16 mouse cellular contexts compared by ENCODE assay signal in the genomic region with DNA sequence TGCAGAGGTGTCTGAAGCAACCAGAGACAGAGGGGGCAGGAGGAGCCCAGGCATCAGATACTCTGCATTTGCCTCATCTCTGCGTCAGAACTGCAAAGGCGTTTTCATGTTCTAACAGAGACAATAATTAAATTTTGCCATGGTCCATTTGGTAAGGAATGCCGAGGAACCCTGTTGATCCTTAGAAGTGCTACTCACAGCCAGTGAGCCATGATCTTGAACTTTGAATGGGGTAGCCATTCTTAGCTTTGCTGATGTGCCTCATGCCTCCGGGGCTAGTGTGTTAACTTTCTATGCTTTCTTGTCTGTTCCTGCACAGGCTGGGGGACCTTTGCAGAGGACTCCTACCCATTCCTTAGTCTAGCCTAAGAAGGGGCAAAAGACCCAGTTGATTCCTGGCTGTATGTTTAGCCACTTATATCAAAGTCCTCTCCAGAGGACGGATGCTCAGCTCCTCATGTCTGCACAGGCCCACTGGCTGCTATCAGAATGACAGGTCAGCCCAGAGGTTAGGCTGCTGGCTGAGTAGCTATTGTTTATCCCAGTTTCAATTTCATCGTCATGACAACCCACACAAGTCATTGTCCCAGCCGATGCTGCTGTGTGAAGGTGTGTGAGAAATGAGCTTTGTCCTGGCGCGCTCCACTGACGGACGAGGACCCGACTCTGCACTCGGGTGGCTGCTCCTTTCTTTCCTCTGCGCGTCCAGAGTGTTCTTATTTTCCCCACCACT. TPM values are rescaled to one million over a fixed set of nuclear protein-coding genes. Genes with fewer than 3 reads are reported as not detected.
DNase-seq lines count a peak whose midpoint lies in the region; ATAC-seq lines count a peak whose summit lies in the region.
"Had no signal": no experiment of that assay in that cellular context is flagged by ENCODE, and none has a peak within 500 bp of the region (broad histone marks: within the 10 kb centered on the region; RNA-seq: fewer than 3 reads in every experiment).

No protein-coding gene starts in this region.

- 42% methylated on average over 15 of the region's 15 CpGs for WGBS in embryonic facial prominence, embryonic 12.5 days

- no peak overlapping the region for H3K4me3 ChIP-seq in embryonic facial prominence, embryonic 12.5 days
- H3K4me3 ChIP-seq: left cerebral cortex, adult 2 months; stomach, embryonic 15.5 days had no signal

- intact Hi-C loops in heart, postnatal 25 days (cut with DNase I) = no loop called here

- H3K27ac ChIP-seq in embryonic facial prominence, embryonic 12.5 days = 0 out of 2 replicates have a peak overlapping the region, but pooled peaks have one; percentile 4
- H3K27ac ChIP-seq: left cerebral cortex, adult 2 months; stomach, embryonic 15.5 days had no signal

- ATAC-seq in embryonic facial prominence, embryonic 12.5 days (ENCODE audit: insufficient number of reproducible peaks, insufficient read depth, low FRiP score, low TSS enrichment) = 0 out of 2 replicates have a peak, but pooled peaks have one; percentile 64
- ATAC-seq: CD4-positive, CD25-positive, alpha-beta regulatory T cell, adult 4 months had no signal

- no peaks in the 10 kb centered on the region for H3K36me3 ChIP-seq in embryonic facial prominence, embryonic 12.5 days
- H3K36me3 ChIP-seq: stomach, embryonic 15.5 days had no signal

- peak; percentile 5 to 22 for DNase-seq in kidney, adult 8-10 months
- no peak for DNase-seq in kidney, postnatal 10 days
- DNase-seq in embryo, embryonic 10 days (ENCODE audit: low spot score) = peak; percentile 75
- DNase-seq in mesoderm, embryonic 11.5 days (ENCODE audit: low read depth, low spot score) = peak; percentile 54
- no peak for DNase-seq in cerebellum, postnatal 4 days (ENCODE audit: low spot score in 2 of 2)
- DNase-seq in heart, postnatal 25 days (ENCODE audit: low spot score) = no peak
- DNase-seq: cerebellum, postnatal 14 days; heart, postnatal 4 days; thymus, postnatal 25 days had no signal

- H3K4me2 ChIP-seq in embryonic facial prominence, embryonic 12.5 days (replicated peaks) = no peak overlapping the region
- H3K4me2 ChIP-seq: stomach, embryonic 15.5 days had no signal

- H3K9me3 ChIP-seq in embryonic facial prominence, embryonic 12.5 days = no peaks in the 10 kb centered on the region
- H3K9me3 ChIP-seq: stomach, embryonic 15.5 days had no signal

- no peak overlapping the region for H3K9ac ChIP-seq in embryonic facial prominence, embryonic 12.5 days
- H3K9ac ChIP-seq: stomach, embryonic 15.5 days had no signal

- no peaks in the 10 kb centered on the region for H3K27me3 ChIP-seq in embryonic facial prominence, embryonic 12.5 days
- H3K27me3 ChIP-seq: stomach, embryonic 15.5 days had no signal

- H3K4me1 ChIP-seq in embryonic facial prominence, embryonic 12.5 days = peaks cover 7% of the 10 kb centered on the region; the same call in 1 of the 2 replicates
- H3K4me1 ChIP-seq: stomach, embryonic 15.5 days had no signal

RNA-seq across cellular contexts. Expression of gene Trim29, which starts 48.1 kb away (rescaled TPM):
- polyA plus RNA-seq in embryonic facial prominence, embryonic 12.5 days (2016; fragmentation: Nextera tagmentation; extraction: Ambion mirVana) = 12.3 and 12.9 TPM in 2 replicates
- under 1 TPM in 1 of 2 experiments, not detected in 1; 0.10 TPM for total RNA-seq in heart, postnatal 25 days (2021)
- total RNA-seq: gastrocnemius, adult 8-10 months; heart, adult 8-10 months; left cerebral cortex, adult 2 months; liver, adult 2 months had no signal
- polyA plus RNA-seq: CD4-positive, CD25-positive, alpha-beta regulatory T cell, adult 4 months; liver, adult 2 months had no signal

Comparison
In these comparisons a context has a peak if more than half of its experiments do, and no peak if none do; other contexts are left out.
1. DNase-seq: peak in kidney, adult 8-10 months (2 of 2), embryo, embryonic 10 days (single experiment) and mesoderm, embryonic 11.5 days (single experiment); none in kidney, postnatal 10 days (single experiment), cerebellum, postnatal 4 days (0 of 2) and heart, postnatal 25 days (single experiment).